Mouse (Mus musculus) G1E (cell line): ENCODE results near the gene Grin2c. TPM values are rescaled to one million over a fixed set of nuclear protein-coding genes. Genes with fewer than 3 reads are reported as not detected.

ENCODE experiments used
- ATAC-seq: 2 replicates; pipeline ENCODE4 v1.8.0; 2016; ENCODE audit warnings: mild to moderate bottlenecking; ENCODE audit not compliant: insufficient number of reproducible peaks, poor library complexity, low FRiP score, severe bottlenecking; ENCODE audit errors: extremely low read depth
- DNase-seq: peaks from one replicate; pipeline ENCODE4 v3.0.0; 2012; ENCODE audit warnings: low spot score
- H3K27me3 ChIP-seq: 2 replicates; pipeline ENCODE4 v1.6.1; 2012; ENCODE audit warnings: mild to moderate bottlenecking, low read length, inconsistent platforms; ENCODE audit not compliant: insufficient read depth
- H3K36me3 ChIP-seq: replicated peaks from 2 replicates; pipeline ENCODE3; 2012; ENCODE audit warnings: mild to moderate bottlenecking, inconsistent platforms
- H3K4me1 ChIP-seq: 2 replicates; pipeline ENCODE4 v1.6.1; 2012; ENCODE audit warnings: low read depth, low read length, inconsistent platforms, mixed read lengths; ENCODE audit not compliant: insufficient read depth
- H3K4me3 ChIP-seq: 2 replicates; pipeline ENCODE4 v1.5.1; 2012; ENCODE audit warnings: low read depth, mild to moderate bottlenecking, inconsistent platforms, low read length, moderate library complexity, mixed read lengths
- H3K9me3 ChIP-seq: replicated peaks from 2 replicates; pipeline ENCODE4 v1.6.1; 2012; ENCODE audit warnings: inconsistent platforms
- CTCF ChIP-seq: IDR thresholded peaks from 2 replicates; pipeline ENCODE4 v1.5.1; 2012; ENCODE audit warnings: low read depth, low read length, inconsistent platforms, mixed read lengths
- GATA1 ChIP-seq: IDR thresholded peaks from 2 replicates; pipeline ENCODE4 v1.6.1; 2012; ENCODE audit warnings: borderline replicate concordance, low read length, inconsistent platforms, mixed read lengths
- GATA2 ChIP-seq: IDR thresholded peaks from 2 replicates; pipeline ENCODE4 v1.6.1; 2012; ENCODE audit warnings: low read depth, low read length, inconsistent platforms, borderline replicate concordance
- POLR2AphosphoS5 ChIP-seq: IDR thresholded peaks from 2 replicates; pipeline ENCODE4 v1.6.1; 2012; ENCODE audit warnings: low read depth, low read length, inconsistent platforms; ENCODE audit not compliant: insufficient replicate concordance
- TAL1 ChIP-seq: conservative IDR thresholded peaks from 2 replicates; pipeline ENCODE4 v1.6.1; 2012; ENCODE audit warnings: low read depth, low read length, inconsistent platforms, mixed read lengths
- polyA plus RNA-seq: library from polyadenylated mRNA; stranded (reverse); fragments of >175 nt; gene quantifications from 2 replicates; pipeline ENCODE4 v1.2.3, GENCODE M21; 2012
- total RNA-seq, 2 experiments: library from RNA; stranded (forward) in 1 of 2; stranded (reverse) in 1 of 2; fragments of 200-1000 nt in 1 of 2; fragments of >200 nt in 1 of 2; fragmentation: Nextera tagmentation in 1 of 2; gene quantifications; 2 replicates each; pipeline ENCODE4 v1.2.3; 2014 to 2017

Grin2c gene
- total and polyA plus RNA-seq, 3 experiments = 0.53 TPM; not detected in 2

- Histone ChIP-seq H3K4me1 (peaks cover 41% of the 10 kb centered on the region), H3K36me3 (peaks cover 3% of the 10 kb centered on the region), H3K9me3 (no peaks in the 10 kb centered on the region), H3K4me3 (no peak overlapping the region), H3K27me3 (peaks cover 25% of the 10 kb centered on the region)
- ATAC-seq (no peak), DNase-seq (no peak)
- TF ChIP-seq GATA2 (no peak), CTCF (no peak), POLR2AphosphoS5 (no peak), GATA1 (no peak), TAL1 (no peak)
These were observed 12.7 kb upstream of the Grin2c start for GRCm38 (mm10) chr11:115279726-115280125.

- Histone ChIP-seq H3K4me3 (no peak overlapping the region), H3K9me3 (no peaks in the 10 kb centered on the region), H3K27me3 (peaks cover 9% of the 10 kb centered on the region), H3K36me3 (peaks cover 19% of the 10 kb centered on the region), H3K4me1 (peaks cover 54% of the 10 kb centered on the region)
- no peak for TF ChIP-seq CTCF
- no peak for TF ChIP-seq TAL1
- DNase-seq (peak; percentile 45), ATAC-seq (no peak)
These were observed 11.1 kb upstream of the Grin2c start for GRCm38 (mm10) chr11:115278176-115278575.

GRCm38 (mm10) chr11:115277604-115277975 is 10.5 kb upstream of the Grin2c start:
- no peak for TF ChIP-seq TAL1
- TF ChIP-seq POLR2AphosphoS5 = no peak
- TF ChIP-seq CTCF = no peak
- TF ChIP-seq GATA2 = no peak
- ATAC-seq = no peak
- Histone ChIP-seq H3K4me3 (peak overlapping the region; percentile 84), H3K36me3 (peaks cover 25% of the 10 kb centered on the region), H3K9me3 (no peaks in the 10 kb centered on the region), H3K27me3 (peaks cover 6% of the 10 kb centered on the region), H3K4me1 (peaks cover 60% of the 10 kb centered on the region)
- DNase-seq = no peak

GRCm38 (mm10) chr11:115276780-115277603 is 9.9 kb upstream of the Grin2c start, which contains the start of gene Fdxr:
Gene Fdxr (minus strand): TSS chr11:115277050.
- no peaks in the 10 kb centered on the region for H3K9me3 ChIP-seq
- DNase-seq (peak; percentile 95), ATAC-seq (peak; percentile 91)
- TF ChIP-seq CTCF (no peak), GATA1 (no peak), GATA2 (no peak), TAL1 (no peak), POLR2AphosphoS5 (no peak)
- peaks cover 60% of the 10 kb centered on the region for H3K4me1 ChIP-seq
- H3K36me3 ChIP-seq = peaks cover 31% of the 10 kb centered on the region
- H3K27me3 ChIP-seq = peaks cover under 1% of the 10 kb centered on the region; the same call in 1 of the 2 replicates
- peak within 1 kb of the TSS; percentile 84 for H3K4me3 ChIP-seq

GRCm38 (mm10) chr11:115275954-115276353 is 8.9 kb upstream of the Grin2c start:
- H3K27me3 ChIP-seq = no peaks in the 10 kb centered on the region
- no peak for ATAC-seq
- no peaks in the 10 kb centered on the region for H3K9me3 ChIP-seq
- peaks cover 67% of the 10 kb centered on the region for H3K4me1 ChIP-seq
- H3K4me3 ChIP-seq = peak overlapping the region; percentile 84
- no peak for DNase-seq
- TF ChIP-seq CTCF (no peak), GATA1 (no peak), POLR2AphosphoS5 (no peak), GATA2 (no peak), TAL1 (no peak)
- peaks cover 41% of the 10 kb centered on the region for H3K36me3 ChIP-seq

- Histone ChIP-seq H3K27me3 (no peaks in the 10 kb centered on the region), H3K9me3 (no peaks in the 10 kb centered on the region), H3K36me3 (peaks cover 46% of the 10 kb centered on the region), H3K4me1 (peaks cover 71% of the 10 kb centered on the region), H3K4me3 (peak overlapping the region; percentile 84; the same call in 1 of the 2 replicates)
- DNase-seq (no peak), ATAC-seq (no peak)
- TF ChIP-seq POLR2AphosphoS5 (no peak), TAL1 (no peak), CTCF (no peak), GATA2 (no peak), GATA1 (no peak)
These were observed 8.5 kb upstream of the Grin2c start for GRCm38 (mm10) chr11:115275509-115275908.
